Mouse (Mus musculus) MEL (cell line): ENCODE data around the gene Gm136. TPM values are rescaled to one million over a fixed set of nuclear protein-coding genes. Genes with fewer than 3 reads are reported as not detected.
A peak's percentile ranks its signal among the peaks of the same experiment; 100 is the strongest.

Experiments used
- DNase-seq: peaks from one replicate; pipeline ENCODE4 v3.0.0; 2011; ENCODE audit warnings: low read depth, low spot score
- H3K27ac ChIP-seq: 2 replicates; pipeline ENCODE4 v1.5.1; 2012; ENCODE audit warnings: low read depth, mild to moderate bottlenecking, control low read depth, low read length, moderate library complexity; ENCODE audit not compliant: control insufficient read depth
- H3K27me3 ChIP-seq, 2 experiments: fragments of 150-350 bp in 1 of 2; sonication (generic) in 1 of 2; 2 replicates each; pipeline ENCODE4 v1.6.1; 2012; ENCODE audit warnings: low read length in 2 of 2, mild to moderate bottlenecking in 2 of 2, improper control_type of control experiment in 1 of 2, moderate library complexity in 1 of 2; ENCODE audit not compliant: insufficient read depth in 2 of 2, control insufficient read depth in 1 of 2
- H3K36me3 ChIP-seq, 2 experiments: 2 replicates each; pipeline ENCODE4 v1.6.1; 2012 to 2014; ENCODE audit warnings: low read length in 2 of 2, improper control_type of control experiment in 1 of 2, inconsistent platforms in 1 of 2, mild to moderate bottlenecking in 1 of 2; ENCODE audit not compliant: insufficient read depth in 2 of 2, control insufficient read depth in 1 of 2
- H3K4me1 ChIP-seq, 2 experiments: fragments of 150-350 bp in 1 of 2; sonication (generic) in 1 of 2; 2 replicates each; pipeline ENCODE4 v1.6.1; 2012; ENCODE audit warnings: low read length in 2 of 2, improper control_type of control experiment in 1 of 2, mild to moderate bottlenecking in 1 of 2; ENCODE audit not compliant: insufficient read depth in 2 of 2, control insufficient read depth in 1 of 2
- H3K4me3 ChIP-seq, 2 experiments: fragments of 150-350 bp in 1 of 2; sonication (generic) in 1 of 2; 2 replicates each; pipeline ENCODE4 v1.5.1; 2012; ENCODE audit warnings: low read depth in 2 of 2, low read length in 2 of 2, mild to moderate bottlenecking in 2 of 2, moderate library complexity in 2 of 2, control low read depth in 1 of 2, improper control_type of control experiment in 1 of 2; ENCODE audit not compliant: control insufficient read depth in 1 of 2, insufficient read depth in 1 of 2
- H3K79me2 ChIP-seq: 2 replicates; pipeline ENCODE4 v1.6.1; 2012; ENCODE audit warnings: mild to moderate bottlenecking, low read length, moderate library complexity; ENCODE audit not compliant: control insufficient read depth, poor library complexity, insufficient read depth
- H3K9ac ChIP-seq: 2 replicates; pipeline ENCODE4 v1.6.1; 2012; ENCODE audit warnings: low read depth, mild to moderate bottlenecking, control low read depth, low read length, moderate library complexity; ENCODE audit not compliant: control insufficient read depth, poor library complexity, severe bottlenecking
- H3K9me3 ChIP-seq: fragments of 150-350 bp; sonication (generic); replicated peaks from 2 replicates; pipeline ENCODE4 v1.6.1; 2012; ENCODE audit warnings: mild to moderate bottlenecking, low read length, improper control_type of control experiment, moderate library complexity; ENCODE audit not compliant: insufficient read depth
- CHD2 ChIP-seq: IDR thresholded peaks from 2 replicates; pipeline ENCODE4 v1.6.1; 2011; ENCODE audit warnings: low read length, improper control_type of control experiment
- CTCF ChIP-seq, 3 experiments: IDR thresholded peaks in 2 of 3; conservative IDR thresholded peaks in 1 of 3; 2 replicates each; pipeline ENCODE4 v1.5.1; 2011 to 2012; ENCODE audit warnings: low read length in 3 of 3, low read depth in 2 of 3, mild to moderate bottlenecking in 2 of 3, improper control_type of control experiment in 1 of 3, inconsistent platforms in 1 of 3, mixed read lengths in 1 of 3, moderate library complexity in 1 of 3; ENCODE audit not compliant: control insufficient read depth in 1 of 3, insufficient read depth in 1 of 3, poor library complexity in 1 of 3, severe bottlenecking in 1 of 3
- ELF1 ChIP-seq: IDR thresholded peaks from 2 replicates; pipeline ENCODE4 v1.6.1; 2014; ENCODE audit warnings: low read depth, mild to moderate bottlenecking, inconsistent platforms, low read length, improper control_type of control experiment, moderate library complexity
- ETS1 ChIP-seq: IDR thresholded peaks from 2 replicates; pipeline ENCODE4 v1.6.1; 2012; ENCODE audit warnings: low read depth, mild to moderate bottlenecking, inconsistent platforms, low read length, improper control_type of control experiment, moderate library complexity
- GABPA ChIP-seq: IDR thresholded peaks from 2 replicates; pipeline ENCODE4 v1.6.1; 2012; ENCODE audit warnings: low read depth, mild to moderate bottlenecking, inconsistent platforms, low read length, improper control_type of control experiment, moderate library complexity
- GATA1 ChIP-seq: IDR thresholded peaks from 2 replicates; pipeline ENCODE4 v1.6.1; 2011; ENCODE audit warnings: low read depth, low read length, improper control_type of control experiment
- HCFC1 ChIP-seq: IDR thresholded peaks from 2 replicates; pipeline ENCODE4 v1.6.1; 2012; ENCODE audit warnings: low read depth, mild to moderate bottlenecking, inconsistent platforms, low read length, improper control_type of control experiment, moderate library complexity
- JUND ChIP-seq: IDR thresholded peaks from 2 replicates; pipeline ENCODE4 v1.6.1; 2011; ENCODE audit warnings: low read depth, mild to moderate bottlenecking, improper control_type of control experiment, low read length
- MYC ChIP-seq: IDR thresholded peaks from 2 replicates; pipeline ENCODE4 v1.6.1; 2011; ENCODE audit warnings: low read depth, mild to moderate bottlenecking, low read length, improper control_type of control experiment, moderate library complexity
- NRF1 ChIP-seq: IDR thresholded peaks from 2 replicates; pipeline ENCODE4 v1.6.1; 2014; ENCODE audit warnings: low read depth, mild to moderate bottlenecking, inconsistent platforms, low read length, improper control_type of control experiment, moderate library complexity; ENCODE audit not compliant: poor library complexity, insufficient read depth, severe bottlenecking
- POLR2A ChIP-seq, 2 experiments: IDR thresholded peaks; 2 replicates each; pipeline ENCODE4 v1.6.1; 2011 to 2012; ENCODE audit warnings: low read length in 2 of 2, mild to moderate bottlenecking in 2 of 2, control low read depth in 1 of 2, improper control_type of control experiment in 1 of 2, low read depth in 1 of 2, moderate library complexity in 1 of 2; ENCODE audit not compliant: control insufficient read depth in 1 of 2, insufficient read depth in 1 of 2, poor library complexity in 1 of 2
- POLR2AphosphoS2 ChIP-seq: IDR thresholded peaks from 2 replicates; pipeline ENCODE4 v1.6.1; 2011; ENCODE audit warnings: low read length, improper control_type of control experiment
- SIN3A ChIP-seq: IDR thresholded peaks from 2 replicates; pipeline ENCODE4 v1.6.1; 2012; ENCODE audit warnings: low read length, improper control_type of control experiment, inconsistent platforms
- SMC3 ChIP-seq: IDR thresholded peaks from 2 replicates; pipeline ENCODE4 v1.6.1; 2011; ENCODE audit warnings: low read depth, low read length, improper control_type of control experiment
- TAL1 ChIP-seq: IDR thresholded peaks from 2 replicates; pipeline ENCODE4 v1.6.1; 2012; ENCODE audit warnings: mild to moderate bottlenecking, inconsistent platforms, low read length, moderate library complexity, mixed read lengths
- TCF12 ChIP-seq: IDR thresholded peaks from 2 replicates; pipeline ENCODE4 v1.6.1; 2014; ENCODE audit warnings: low read depth, mild to moderate bottlenecking, inconsistent platforms, low read length, improper control_type of control experiment, moderate library complexity
- USF2 ChIP-seq, 2 experiments: IDR thresholded peaks; 2 replicates each; pipeline ENCODE4 v1.6.1; 2011 to 2012; ENCODE audit warnings: improper control_type of control experiment in 2 of 2, low read length in 2 of 2, borderline replicate concordance in 1 of 2, inconsistent platforms in 1 of 2, low read depth in 1 of 2, mild to moderate bottlenecking in 1 of 2; ENCODE audit not compliant: insufficient read depth in 1 of 2
- ZC3H11A ChIP-seq: IDR thresholded peaks from 2 replicates; pipeline ENCODE4 v1.6.1; 2012; ENCODE audit warnings: low read depth, mild to moderate bottlenecking, inconsistent platforms, low read length, improper control_type of control experiment
- polyA plus RNA-seq, 2 experiments: library from polyadenylated mRNA; stranded (reverse) in 1 of 2; unstranded in 1 of 2; fragments of >175 nt in 1 of 2; fragments of >200 nt in 1 of 2; gene quantifications; 2 replicates each; pipeline versions ENCODE4 v1.2.1 to v1.2.4; 2012; ENCODE audit warnings: low replicate concordance in 2 of 2, low read depth in 1 of 2; ENCODE audit not compliant: insufficient read length in 2 of 2, insufficient read depth in 1 of 2, missing spikeins in 1 of 2
- total RNA-seq: library from RNA; depleted of rRNA; stranded (reverse); fragments of 300-350 nt; gene quantifications from 2 replicates; pipeline ENCODE4 v1.2.3, GENCODE M21; 2012

Gm136 gene
- total and polyA plus RNA-seq, 3 experiments = not detected

DNA sequence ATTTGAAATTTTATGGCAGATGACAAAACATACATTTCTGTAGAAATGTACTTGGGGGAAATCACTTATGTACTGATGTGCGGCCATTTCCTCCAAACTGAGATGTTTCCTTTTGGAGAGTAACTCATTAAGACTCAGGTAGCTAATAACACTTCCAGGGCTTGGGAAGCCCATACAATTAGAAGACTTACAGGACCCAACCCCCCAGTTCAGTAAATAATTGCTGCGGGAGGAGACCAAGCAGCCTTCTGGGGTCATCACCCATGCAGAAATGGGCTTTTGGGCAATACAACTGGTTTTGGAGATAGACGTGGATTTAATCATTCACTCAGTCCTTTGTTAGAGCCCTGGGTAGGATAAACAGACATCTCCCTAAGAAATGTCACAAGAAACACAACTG lies 48.8 kb downstream of the Gm136 start:
- Histone ChIP-seq H3K4me1 (no peaks in the 10 kb centered on the region), H3K27ac (no peak overlapping the region), H3K9ac (no peak overlapping the region), H3K4me3 (no peak overlapping the region), H3K36me3 (no peaks in the 10 kb centered on the region), H3K9me3 (no peaks in the 10 kb centered on the region), H3K79me2 (no peaks in the 10 kb centered on the region), H3K27me3 (peaks cover 2 to 3% of the 10 kb centered on the region in 2 experiments; a peak in 2 of 4 replicates)
- DNase-seq = no peak
- TF ChIP-seq USF2 (IDR thresholded peaks at IDR 0.05; ENCODE audit: borderline replicate concordance in 1 of 2, insufficient read depth in 1 of 2, low read depth in 1 of 2, low read length in 2 of 2) (no peak), ETS1 (no peak), NRF1 (no peak), TCF12 (no peak), SIN3A (no peak), MYC (no peak), GABPA (no peak), HCFC1 (no peak), POLR2AphosphoS2 (no peak), CHD2 (no peak), ZC3H11A (no peak), JUND (no peak), GATA1 (no peak), POLR2A (IDR thresholded peaks at IDR 0.05; ENCODE audit: control insufficient read depth in 1 of 2, insufficient read depth in 1 of 2, low read depth in 1 of 2, low read length in 2 of 2, poor library complexity in 1 of 2) (no peak), ELF1 (no peak), TAL1 (no peak)
- TF ChIP-seq, all 39 proteins: peak for 0

DNA sequence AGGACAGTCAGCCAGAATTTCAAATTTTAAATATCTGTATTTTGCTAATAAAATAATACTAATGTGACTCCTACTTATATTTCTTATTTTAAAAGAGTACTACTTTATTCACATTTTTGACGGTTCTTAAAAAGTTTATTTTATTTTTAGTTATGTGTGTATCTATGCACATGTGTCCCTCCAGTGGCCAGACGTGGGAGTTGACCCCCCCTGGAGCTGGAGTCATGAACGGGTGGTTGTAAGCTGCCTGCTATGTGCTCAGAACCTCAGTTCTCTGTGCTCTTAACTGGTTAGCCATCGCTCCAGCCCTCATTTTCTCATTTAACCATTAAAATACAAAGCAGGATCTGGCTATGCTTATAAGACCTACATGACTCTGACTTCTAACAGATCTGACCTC lies 53.0 kb downstream of the Gm136 start:
- H3K36me3 ChIP-seq = no peaks in the 10 kb centered on the region
- H3K9ac ChIP-seq = no peak overlapping the region
- TF ChIP-seq CTCF (IDR thresholded peaks at IDR 0.05 in 2 of 3, conservative IDR thresholded peaks at IDR 0.05 in 1 of 3; ENCODE audit: control insufficient read depth in 1 of 3, insufficient read depth in 1 of 3, low read depth in 2 of 3, low read length in 3 of 3, poor library complexity in 1 of 3, severe bottlenecking in 1 of 3) = peak in 1 of 3 experiments; percentile 13; a peak in 1 of 6 replicates
- TF ChIP-seq POLR2AphosphoS2 = no peak
- TF ChIP-seq SMC3 = 0 out of 2 replicates have a peak, but pooled peaks have one; percentile 8
- H3K27ac ChIP-seq = no peak overlapping the region
- peaks cover 0 to 2% of the 10 kb centered on the region in 2 experiments; a peak in 1 of 4 replicates for H3K27me3 ChIP-seq
- no peaks in the 10 kb centered on the region for H3K9me3 ChIP-seq
- no peaks in the 10 kb centered on the region for H3K4me1 ChIP-seq
- no peak overlapping the region for H3K4me3 ChIP-seq
- DNase-seq = no peak
- no peaks in the 10 kb centered on the region for H3K79me2 ChIP-seq
